Mouse (Mus musculus) neural tube, embryonic 14.5 days (tissue): ENCODE results near the gene Amigo2. TPM values are rescaled to one million over a fixed set of nuclear protein-coding genes. Genes with fewer than 3 reads are reported as not detected.

ENCODE experiments used
- ATAC-seq: fragments of 200-750 bp; cut with Nextera tagmentation; 2 replicates; pipeline ENCODE4 v1.8.0; 2017; ENCODE audit warnings: low read depth, mild to moderate bottlenecking, moderate TSS enrichment, moderate library complexity
- H3K27ac ChIP-seq: fragments of 300-500 bp; sonication (generic); 2 replicates; pipeline ENCODE4 v1.5.1; 2014; ENCODE audit warnings: low read depth, mild to moderate bottlenecking, control low read depth, low read length, moderate library complexity, mixed read lengths
- H3K27me3 ChIP-seq: fragments of 300-500 bp; sonication (generic); 2 replicates; pipeline ENCODE4 v1.6.1; 2014; ENCODE audit warnings: low read length; ENCODE audit not compliant: control insufficient read depth, insufficient read depth
- H3K36me3 ChIP-seq: fragments of 300-500 bp; sonication (generic); 2 replicates; pipeline ENCODE4 v1.6.1; 2014; ENCODE audit warnings: low read length, mixed read lengths; ENCODE audit not compliant: control insufficient read depth, insufficient read depth
- H3K4me1 ChIP-seq: fragments of 300-500 bp; sonication (generic); 2 replicates; pipeline ENCODE4 v1.6.1; 2014; ENCODE audit warnings: low read length; ENCODE audit not compliant: control insufficient read depth, insufficient read depth
- H3K4me2 ChIP-seq: fragments of 300-500 bp; sonication (generic); 2 replicates; pipeline ENCODE4 v1.6.1; 2014; ENCODE audit warnings: mild to moderate bottlenecking, low read depth, low read length, control low read depth
- H3K4me3 ChIP-seq: fragments of 300-500 bp; sonication (generic); 2 replicates; pipeline ENCODE4 v1.5.1; 2014; ENCODE audit warnings: low read depth, low read length, control low read depth, mixed read lengths
- H3K9ac ChIP-seq: fragments of 300-500 bp; sonication (generic); replicated peaks from 2 replicates; pipeline ENCODE4 v1.6.1; 2014; ENCODE audit warnings: low read depth, mild to moderate bottlenecking, control low read depth, low read length, mixed read lengths
- H3K9me3 ChIP-seq: fragments of 300-500 bp; sonication (generic); 2 replicates; pipeline ENCODE4 v1.6.1; 2016; ENCODE audit warnings: low read length; ENCODE audit not compliant: control insufficient read depth
- WGBS: fragments of 180-500 bp; shearing (Covaris S2); extraction: QIAGEN DNeasy Blood & Tissue Kit; methylation state at CpG from one replicate; pipeline ENCODE4 v1.1.7; 2014; 5-methylcytosine and 5-hydroxymethylcytosine counted together
- polyA plus RNA-seq: library from polyadenylated mRNA; unstranded; fragments of >200 nt; fragmentation: Nextera tagmentation; extraction: Ambion mirVana; gene quantifications from 2 replicates; pipeline ENCODE4 v1.2.1, GENCODE M21; 2014

The Amigo2 gene
- polyA plus RNA-seq, 1 experiment from 2014 or later: 8.5 TPM

GRCm38 (mm10) chr15:97275626-97276395 lies 28.7 kb upstream of the Amigo2 start:
- ATAC-seq: no peak

GRCm38 (mm10) chr15:97272831-97273230 lies 25.7 kb upstream of the Amigo2 start:
- no peak for ATAC-seq
- Histone ChIP-seq H3K4me3 (no peak overlapping the region), H3K36me3 (no peaks in the 10 kb centered on the region), H3K27me3 (no peaks in the 10 kb centered on the region), H3K27ac (no peak overlapping the region), H3K4me1 (0 out of 2 replicates have a peak, but pooled peaks cover 6% of the 10 kb centered on the region), H3K9me3 (no peaks in the 10 kb centered on the region), H3K9ac (no peak overlapping the region), H3K4me2 (no peak overlapping the region)
- 81% methylated on average over 3 of the region's 3 CpGs for WGBS

More at GRCm38 (mm10) chr15:97275626-97276395, 28.7 kb upstream of the Amigo2 start:
- Histone ChIP-seq H3K36me3 (no peaks in the 10 kb centered on the region), H3K4me3 (no peak overlapping the region), H3K9ac (no peak overlapping the region), H3K4me2 (no peak overlapping the region), H3K9me3 (no peaks in the 10 kb centered on the region), H3K4me1 (0 out of 2 replicates have a peak, but pooled peaks cover 6% of the 10 kb centered on the region), H3K27me3 (no peaks in the 10 kb centered on the region), H3K27ac (no peak overlapping the region)
- WGBS: 76% methylated on average over 12 of the region's 12 CpGs

- H3K4me1 ChIP-seq: 0 out of 2 replicates have a peak, but pooled peaks cover 6% of the 10 kb centered on the region
- ATAC-seq: no peak
- H3K4me3 ChIP-seq: no peak overlapping the region
- no peak overlapping the region for H3K27ac ChIP-seq
- no peaks in the 10 kb centered on the region for H3K9me3 ChIP-seq
- no peak overlapping the region for H3K9ac ChIP-seq
- H3K36me3 ChIP-seq: no peaks in the 10 kb centered on the region
- no peak overlapping the region for H3K4me2 ChIP-seq
- H3K27me3 ChIP-seq: no peaks in the 10 kb centered on the region
- WGBS: 51% methylated on average over 7 of the region's 7 CpGs
Observed at GRCm38 (mm10) chr15:97271985-97272697, 25.1 kb upstream of the Amigo2 start.

GRCm38 (mm10) chr15:97267094-97267695 lies 20.1 kb upstream of the Amigo2 start:
- Histone ChIP-seq H3K9ac (no peak overlapping the region), H3K27ac (no peak overlapping the region), H3K36me3 (no peaks in the 10 kb centered on the region), H3K27me3 (no peaks in the 10 kb centered on the region), H3K4me1 (no peaks in the 10 kb centered on the region), H3K9me3 (no peaks in the 10 kb centered on the region), H3K4me3 (no peak overlapping the region), H3K4me2 (no peak overlapping the region)
- no peak for ATAC-seq
- 68% methylated on average over 8 of the region's 8 CpGs for WGBS

- Histone ChIP-seq H3K4me2 (no peak overlapping the region), H3K36me3 (no peaks in the 10 kb centered on the region), H3K27me3 (no peaks in the 10 kb centered on the region), H3K9me3 (no peaks in the 10 kb centered on the region), H3K9ac (no peak overlapping the region), H3K4me3 (no peak overlapping the region), H3K27ac (no peak overlapping the region), H3K4me1 (no peaks in the 10 kb centered on the region)
- ATAC-seq: no peak
- WGBS: 87% methylated on average over 14 of the region's 14 CpGs
Observed at GRCm38 (mm10) chr15:97266236-97266845, 19.3 kb upstream of the Amigo2 start.

GRCm38 (mm10) chr15:97262251-97262650 lies 15.2 kb upstream of the Amigo2 start:
- no peak overlapping the region for H3K9ac ChIP-seq
- no peak overlapping the region for H3K4me2 ChIP-seq
- ATAC-seq: no peak
- no peaks in the 10 kb centered on the region for H3K27me3 ChIP-seq
- H3K4me3 ChIP-seq: no peak overlapping the region
- no peaks in the 10 kb centered on the region for H3K9me3 ChIP-seq
- no peaks in the 10 kb centered on the region for H3K36me3 ChIP-seq
- no peak overlapping the region for H3K27ac ChIP-seq
- WGBS: 79% methylated on average over 9 of the region's 9 CpGs
- H3K4me1 ChIP-seq: no peaks in the 10 kb centered on the region

- H3K9ac ChIP-seq: no peak overlapping the region
- no peak overlapping the region for H3K4me2 ChIP-seq
- no peak for ATAC-seq
- H3K4me3 ChIP-seq: no peak overlapping the region
- H3K4me1 ChIP-seq: no peaks in the 10 kb centered on the region
- H3K27me3 ChIP-seq: no peaks in the 10 kb centered on the region
- H3K36me3 ChIP-seq: no peaks in the 10 kb centered on the region
- no peaks in the 10 kb centered on the region for H3K9me3 ChIP-seq
- H3K27ac ChIP-seq: no peak overlapping the region
- WGBS: 79% methylated on average over 11 of the region's 11 CpGs
Observed at GRCm38 (mm10) chr15:97259968-97260597, 13.0 kb upstream of the Amigo2 start.

GRCm38 (mm10) chr15:97259300-97259699 lies 12.2 kb upstream of the Amigo2 start:
- no peaks in the 10 kb centered on the region for H3K36me3 ChIP-seq
- 87% methylated on average over 8 of the region's 8 CpGs for WGBS
- no peak for ATAC-seq
- H3K9me3 ChIP-seq: no peaks in the 10 kb centered on the region
- no peak overlapping the region for H3K9ac ChIP-seq
- H3K4me2 ChIP-seq: no peak overlapping the region
- no peak overlapping the region for H3K4me3 ChIP-seq
- H3K27ac ChIP-seq: no peak overlapping the region
- no peaks in the 10 kb centered on the region for H3K27me3 ChIP-seq
- no peaks in the 10 kb centered on the region for H3K4me1 ChIP-seq
